Mouse (Mus musculus) megakaryocyte, adult 5-6 weeks (primary cell): Measurements from ENCODE around the gene Rgs10. TPM values are rescaled to one million over a fixed set of nuclear protein-coding genes. Genes with fewer than 3 reads are reported as not detected.
A peak's percentile ranks its signal among the peaks of the same experiment; 100 is the strongest.

Experiments
- ATAC-seq: 2 replicates; pipeline ENCODE4 v1.8.0; 2016; ENCODE audit warnings: mild to moderate bottlenecking, inconsistent platforms; ENCODE audit not compliant: poor library complexity, severe bottlenecking
- total RNA-seq, 2 experiments: library from RNA; stranded (forward) in 1 of 2; stranded (reverse) in 1 of 2; fragments of 153-499, 151-499 nt in 1 of 2; fragments of 221-1000, 200-1000 nt in 1 of 2; gene quantifications; 2 replicates each; pipeline versions ENCODE4 v1.2.3 to v1.2.4; 2015 to 2017

Rgs10 gene
- total RNA-seq, 2 experiments from 2014 or later, result 155 to 165 TPM

- peak; percentile 77 for ATAC-seq
These were observed 7.7 kb downstream of the Rgs10 start for GRCm38 (mm10) chr7:128410708-128411413.

- no peak for ATAC-seq
These were observed 10.3 kb downstream of the Rgs10 start for GRCm38 (mm10) chr7:128408265-128408664.

GRCm38 (mm10) chr7:128403988-128404387, 14.6 kb downstream of the Rgs10 start:
- no peak for ATAC-seq

DNA sequence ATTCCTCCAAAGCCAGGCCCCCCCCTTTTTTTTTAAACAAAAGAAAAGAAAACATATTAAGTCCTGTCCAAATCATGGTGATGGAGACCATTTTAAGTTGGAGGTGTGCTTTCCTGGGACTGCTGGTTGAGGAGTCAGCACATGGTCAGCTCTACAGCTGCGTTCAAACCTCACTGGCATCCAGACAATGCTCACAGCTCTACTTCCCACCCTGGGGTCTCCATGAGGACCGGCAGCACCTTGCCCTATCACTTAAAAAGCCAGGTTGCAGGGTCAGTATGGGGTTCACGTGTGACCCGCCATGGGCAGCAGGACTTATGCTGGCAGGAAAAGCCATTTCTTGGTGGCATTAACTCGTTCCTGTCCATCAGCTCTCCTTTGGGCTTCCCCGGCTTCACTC, 15.0 kb downstream of the Rgs10 start:
- ATAC-seq, result no peak

DNA sequence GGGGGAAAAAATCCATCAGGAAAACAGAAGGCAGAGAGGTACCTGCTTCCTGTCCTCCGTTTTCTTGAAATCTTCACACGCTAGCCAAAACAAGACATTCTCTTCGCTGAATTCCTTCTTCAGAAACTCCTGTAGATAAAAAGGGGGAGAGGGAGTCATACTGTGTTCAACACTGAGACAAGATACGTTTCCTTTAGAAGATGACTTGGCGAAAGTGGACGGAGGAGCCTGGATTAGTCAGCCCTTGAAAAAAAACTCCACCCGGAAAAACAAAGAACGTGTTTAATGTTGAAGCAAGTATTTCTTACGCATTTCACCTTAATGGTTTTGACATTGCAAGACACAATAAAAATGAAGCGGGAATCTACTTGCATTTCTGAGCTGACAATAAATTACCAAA, 15.4 kb downstream of the Rgs10 start:
- ATAC-seq, result no peak

DNA sequence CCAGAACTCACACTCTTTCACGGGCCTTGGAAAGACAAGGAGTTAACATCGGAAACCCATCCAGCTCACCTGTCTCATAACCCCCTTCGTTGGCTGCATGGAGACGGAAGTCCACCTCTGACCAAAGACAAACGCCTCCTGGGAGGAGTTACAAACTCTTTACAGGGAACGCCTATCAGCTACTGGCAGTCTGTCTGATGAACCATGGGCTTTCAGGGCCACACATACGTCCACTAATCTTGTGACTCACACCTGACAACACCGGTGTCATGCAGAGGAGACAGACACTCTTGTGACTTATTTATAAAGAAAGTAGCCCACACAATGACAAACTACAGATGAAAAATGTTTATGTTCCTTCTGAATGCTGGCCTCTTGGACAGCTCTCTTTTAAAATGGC, 16.0 kb downstream of the Rgs10 start:
- no peak for ATAC-seq

GRCm38 (mm10) chr7:128398664-128399063, 19.9 kb downstream of the Rgs10 start:
- ATAC-seq, result peak; percentile 63

GRCm38 (mm10) chr7:128397066-128397465, 21.5 kb downstream of the Rgs10 start:
- no peak for ATAC-seq

GRCm38 (mm10) chr7:128393756-128394155, 24.8 kb downstream of the Rgs10 start:
- ATAC-seq, result no peak

GRCm38 (mm10) chr7:128392972-128393314, 25.6 kb downstream of the Rgs10 start:
- ATAC-seq, result peak; percentile 36; the same call in 1 of the 2 replicates

- peak; percentile 92 for ATAC-seq
These were observed 26.2 kb downstream of the Rgs10 start for GRCm38 (mm10) chr7:128392071-128392971.

DNA sequence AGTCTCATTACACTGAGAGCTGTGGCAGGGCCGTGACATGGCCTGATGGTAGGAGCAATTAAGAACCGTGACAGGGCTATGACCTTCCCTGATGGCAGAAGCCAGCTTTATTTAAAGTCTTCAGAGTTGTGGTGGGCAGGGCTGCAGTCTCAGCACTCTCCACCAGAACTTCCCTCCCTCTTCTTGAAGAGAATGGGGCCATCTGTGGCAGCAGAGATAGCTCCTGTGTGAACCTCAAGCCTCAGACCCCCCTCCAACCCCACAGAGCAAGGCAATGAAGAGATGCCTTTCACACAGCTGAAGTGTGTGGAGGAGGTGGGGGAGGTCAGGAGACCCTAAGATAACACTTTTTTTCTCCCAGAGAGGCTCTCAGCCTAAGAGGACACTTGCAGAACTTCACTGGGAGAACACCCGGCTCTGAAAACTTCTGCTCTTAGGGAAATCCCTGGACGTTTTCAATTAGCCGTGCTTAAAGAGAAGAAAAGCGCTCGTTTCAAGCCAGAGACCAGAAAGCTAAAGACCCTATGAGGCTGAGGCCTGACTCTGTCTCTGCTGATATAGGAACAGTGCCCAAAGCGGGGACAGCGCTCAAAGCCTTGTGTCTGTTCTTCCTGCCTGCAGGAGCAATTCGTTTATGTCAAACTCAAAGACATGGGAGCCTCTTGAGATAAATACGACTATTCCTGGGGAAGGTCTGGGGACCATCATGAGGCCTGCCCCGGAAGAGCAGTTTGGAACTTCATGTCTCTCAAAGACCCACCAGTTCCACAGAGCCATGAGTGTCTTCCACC, 27.1 kb downstream of the Rgs10 start:
- ATAC-seq, result no peak

GRCm38 (mm10) chr7:128388968-128389367, 29.6 kb downstream of the Rgs10 start:
- no peak for ATAC-seq

DNA sequence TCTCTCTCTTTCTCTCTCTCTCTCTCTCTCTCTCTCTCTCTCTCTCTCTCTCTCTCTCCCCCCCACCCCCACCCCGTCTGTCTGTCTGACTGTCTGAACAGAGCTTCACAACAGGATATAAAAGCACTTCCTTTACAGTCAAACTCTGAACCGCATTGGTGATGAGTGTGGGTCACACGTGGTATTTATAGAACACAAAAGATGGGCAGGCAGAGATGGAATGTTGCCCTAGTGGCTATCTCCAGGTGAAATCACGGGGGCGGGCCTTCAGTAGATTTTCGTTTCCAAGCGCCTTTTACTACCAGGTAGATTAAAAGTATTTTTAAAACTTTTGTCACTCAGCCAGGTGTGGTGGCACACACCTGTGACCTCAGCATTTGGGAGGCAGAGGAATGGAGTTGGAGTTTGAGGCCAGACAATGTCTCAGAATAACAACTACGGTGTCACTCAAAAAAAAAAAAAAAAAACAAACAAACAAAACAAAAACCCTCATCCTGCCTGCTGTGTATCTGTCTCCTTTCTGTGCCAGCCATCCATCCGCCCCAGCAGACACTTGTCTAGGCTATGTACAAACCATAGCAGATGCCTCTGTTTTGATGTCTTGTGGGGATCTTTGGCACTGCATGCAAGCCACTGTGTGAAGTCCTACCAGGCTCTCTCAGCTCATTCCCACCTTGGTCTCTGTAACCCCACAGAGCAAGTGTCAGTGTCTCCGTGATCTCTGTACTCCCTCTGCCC, 34.7 kb downstream of the Rgs10 start:
- ATAC-seq, result 0 out of 2 replicates have a peak, but pooled peaks have one; percentile 26

- no peak for ATAC-seq
These were observed 35.3 kb downstream of the Rgs10 start for GRCm38 (mm10) chr7:128383189-128383725.

DNA sequence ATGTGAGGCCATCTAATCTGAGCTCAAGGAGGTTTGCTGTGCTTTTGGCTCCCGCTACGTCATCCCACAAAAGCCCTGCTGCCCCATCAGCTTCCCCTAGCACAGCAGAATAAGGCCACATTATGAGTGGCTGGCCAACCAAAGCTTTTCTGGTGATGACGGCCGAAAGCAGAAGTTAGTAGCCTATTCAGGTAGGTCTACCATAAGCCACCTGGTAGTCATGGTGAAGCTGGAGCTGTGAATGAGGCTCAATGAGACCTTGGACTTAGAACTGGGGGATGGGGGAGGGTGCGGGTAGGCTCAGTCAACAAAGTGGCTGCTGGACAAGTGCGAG, 36.1 kb downstream of the Rgs10 start:
- no peak for ATAC-seq

- ATAC-seq, result no peak
These were observed 36.6 kb downstream of the Rgs10 start for GRCm38 (mm10) chr7:128381811-128382526.

- peak; percentile 73 for ATAC-seq
These were observed 37.6 kb downstream of the Rgs10 start for GRCm38 (mm10) chr7:128381001-128381400.

- 0 out of 2 replicates have a peak, but pooled peaks have one; percentile 4 for ATAC-seq
These were observed 39.3 kb downstream of the Rgs10 start for GRCm38 (mm10) chr7:128379162-128379805.
